Mouse (Mus musculus): ENCODE measurements around the gene Efemp1.

Efemp1 gene

DNA sequence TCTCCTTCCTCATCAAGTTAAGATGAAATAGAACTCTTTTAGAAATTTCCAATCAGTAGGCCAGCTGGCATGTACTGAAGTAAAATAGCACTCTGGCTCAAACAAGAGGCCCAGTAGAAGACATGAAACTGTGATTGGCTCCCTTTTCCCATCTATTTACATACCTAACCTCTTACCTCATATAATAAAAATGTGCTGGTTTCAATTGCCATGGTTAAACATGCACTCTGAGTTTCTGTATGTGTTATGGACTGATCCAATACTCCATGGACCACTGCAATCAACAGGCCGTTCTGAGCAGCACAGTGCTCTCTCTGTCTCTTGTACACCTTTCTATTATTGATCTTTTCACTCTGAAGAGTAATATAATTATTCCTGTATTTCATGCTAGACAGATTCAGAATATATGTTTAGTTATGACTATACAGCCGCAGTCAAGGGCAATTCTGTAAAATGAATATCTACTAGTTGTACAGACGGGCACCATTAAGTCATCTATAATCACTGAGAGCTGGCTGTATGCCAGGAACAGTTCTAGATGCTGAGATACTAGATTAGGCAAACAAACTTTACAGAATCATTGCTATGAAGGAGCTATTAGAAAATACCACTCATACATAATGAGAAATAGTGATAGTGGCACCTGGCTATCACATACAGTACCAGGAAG, 59.6 kb downstream of the Efemp1 start:
- DNase-seq (ENCODE audit: extremely low read depth, low read depth, low spot score), result no peak

DNA sequence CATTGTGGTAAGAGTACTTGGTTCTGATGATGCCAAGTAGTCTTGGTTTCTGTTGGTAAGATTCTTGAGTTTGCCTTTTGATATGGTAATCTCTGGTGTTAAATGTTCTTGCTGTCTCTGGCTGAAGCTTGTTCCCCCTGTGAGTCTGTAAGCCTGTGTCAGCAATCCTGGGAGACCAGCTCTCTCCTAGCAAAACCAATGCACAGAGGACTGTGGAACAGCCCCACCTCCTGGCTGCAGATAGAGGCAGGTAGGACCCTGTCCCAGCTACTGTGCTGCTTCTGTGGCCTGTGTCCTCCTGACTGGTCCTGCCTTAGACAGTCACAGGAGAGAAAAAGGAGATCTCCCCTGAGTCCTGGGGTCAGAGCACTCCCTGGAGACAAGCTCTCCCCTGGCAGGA, 81.4 kb downstream of the Efemp1 start:
- no peak for DNase-seq (ENCODE audit: extremely low read depth, low read depth, low spot score)

DNA sequence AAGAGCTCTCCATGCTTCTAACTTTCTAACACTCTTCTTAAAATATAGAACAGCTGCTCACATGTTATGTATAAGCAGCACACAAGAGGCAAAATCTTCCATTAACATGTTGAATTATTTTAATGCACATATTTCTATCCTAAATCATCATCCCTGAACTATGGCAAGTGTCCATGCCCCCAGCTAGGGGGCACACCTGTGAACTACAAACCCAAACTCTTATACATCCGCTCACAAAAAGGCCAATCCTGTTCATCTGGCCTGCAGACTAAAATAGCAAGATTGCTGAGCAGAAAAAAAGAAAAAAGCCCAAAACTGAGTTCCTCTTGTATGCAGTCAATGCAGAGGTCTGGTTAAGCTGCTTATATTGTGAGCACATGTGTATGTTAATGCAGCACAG, 86.6 kb downstream of the Efemp1 start:
- DNase-seq (ENCODE audit: extremely low read depth, low read depth, low spot score), result no peak

DNA sequence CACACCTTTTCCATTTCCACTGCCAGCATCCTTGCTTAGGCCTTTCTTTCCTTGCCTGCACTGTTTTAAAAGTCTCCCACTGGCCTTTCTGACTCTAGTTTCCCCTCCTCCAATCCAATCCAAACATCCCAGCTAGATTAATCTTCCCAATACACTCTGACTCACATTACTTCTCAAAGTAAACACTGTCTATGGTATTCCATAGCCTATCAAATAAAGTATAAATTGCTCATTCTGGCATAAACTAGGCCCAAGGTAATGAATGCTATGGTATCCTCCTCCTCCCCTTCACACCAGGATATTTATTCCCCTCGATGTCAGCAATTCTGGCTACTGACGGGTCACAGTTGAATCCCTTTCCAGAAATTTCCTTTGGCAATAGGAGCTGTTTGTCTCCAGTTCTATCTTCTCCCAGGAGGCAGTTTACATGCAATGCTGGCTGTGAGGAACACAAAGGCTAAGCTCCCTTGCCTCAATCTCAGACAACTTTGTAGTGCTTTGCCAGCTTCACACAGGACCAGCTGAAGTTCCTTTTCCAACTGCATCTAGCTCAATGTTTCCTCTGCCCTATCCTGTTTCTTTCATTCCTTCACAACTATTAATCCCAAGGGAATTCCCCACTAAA, 98.7 kb downstream of the Efemp1 start:
- no peak for DNase-seq (ENCODE audit: extremely low read depth, low read depth, low spot score)

DNA sequence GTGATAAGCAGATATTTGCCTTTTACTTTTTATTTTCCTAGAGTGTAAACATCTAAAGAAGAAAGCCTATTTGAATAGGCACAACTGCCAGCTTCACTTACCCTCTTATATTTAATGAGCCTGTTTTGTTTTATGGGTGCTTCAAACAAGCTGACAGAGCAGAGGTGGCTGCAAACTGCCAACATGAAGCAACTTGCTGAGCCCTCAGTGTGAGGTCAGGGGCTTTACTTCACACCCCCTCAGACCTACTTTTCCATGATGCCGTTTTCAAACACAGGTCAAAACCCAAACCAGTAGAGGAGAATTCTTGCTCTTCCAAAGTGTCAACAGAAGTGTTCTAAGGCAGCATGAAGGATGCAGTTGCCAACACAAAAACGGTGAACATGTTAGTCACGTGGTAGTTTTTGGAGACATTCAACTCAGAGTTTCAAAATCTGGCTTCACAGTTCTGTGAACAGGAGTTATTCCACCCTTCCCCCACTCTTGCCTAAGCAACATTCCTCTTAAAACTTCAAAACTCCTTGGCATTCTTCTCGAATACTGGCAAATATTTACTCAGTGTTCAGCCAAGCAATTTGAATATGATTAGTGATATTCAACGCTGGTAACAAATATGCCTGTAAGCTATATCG, 101.8 kb downstream of the Efemp1 start:
- peak; percentile 54 for DNase-seq (ENCODE audit: extremely low read depth, low read depth, low spot score)

DNA sequence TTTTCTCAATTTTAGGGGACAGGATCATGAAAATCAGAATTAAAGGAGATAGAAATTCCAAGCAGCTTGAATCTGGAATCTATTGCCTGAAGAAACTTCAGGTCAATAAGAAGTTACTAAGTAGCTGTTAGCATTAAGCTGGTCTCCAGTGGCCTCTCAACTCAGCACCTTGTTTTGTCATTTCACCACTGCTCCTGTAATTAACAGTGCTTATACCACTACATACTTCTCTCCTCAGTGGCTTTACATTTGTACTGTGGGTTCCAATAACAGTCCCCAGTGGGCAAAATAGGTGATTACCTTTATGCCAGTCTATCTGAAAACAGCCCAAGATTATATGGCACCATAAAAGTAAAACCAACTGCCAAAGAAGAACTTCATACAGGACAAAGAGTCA, 102.3 kb downstream of the Efemp1 start:
- no peak for DNase-seq (ENCODE audit: extremely low read depth, low read depth, low spot score)

DNA sequence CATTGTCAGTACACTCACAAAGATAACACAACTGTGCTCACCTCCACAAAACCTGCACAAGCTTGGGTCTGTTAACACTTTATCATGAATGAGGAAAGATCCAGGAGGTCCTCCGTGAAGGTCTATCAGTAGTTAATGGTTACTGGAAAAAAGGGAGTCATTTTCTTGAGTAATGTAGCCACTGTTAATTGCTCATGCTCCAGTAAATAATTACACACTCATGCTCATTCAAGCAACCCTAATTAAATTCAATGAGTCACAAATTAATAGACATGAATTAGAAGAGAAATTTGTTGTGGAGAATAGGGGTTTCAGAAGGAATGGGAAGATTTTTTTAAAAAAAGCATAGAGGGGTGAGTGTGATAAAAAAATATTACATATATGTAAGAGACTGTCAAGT, 108.4 kb downstream of the Efemp1 start:
- no peak for DNase-seq (ENCODE audit: extremely low read depth, low read depth, low spot score)

Data from fat pad, adult 2 months (tissue).